Mouse (Mus musculus): ENCODE results near the gene Ptx3. TPM values are rescaled to one million over a fixed set of nuclear protein-coding genes. Genes with fewer than 3 reads are reported as not detected.

Ptx3 gene
- 0.20 and 0.49 TPM in 2 replicates for polyA plus RNA-seq (2012; rRNA removed)

GRCm38 (mm10) chr3:66219655-66220191, at the start of gene Ptx3:
Ptx3 (plus strand) TSS chr3:66219910.
- H3K27me3 ChIP-seq (ENCODE audit: control insufficient read depth, insufficient read depth, low read length), result peaks cover 8% of the 10 kb centered on the region; the same call in 1 of the 2 replicates
- TF ChIP-seq CTCF (IDR thresholded peaks at IDR 0.05; ENCODE audit: extremely low read depth, insufficient read length, insufficient replicate concordance, low read depth, low read length), result no peak
- no peak for TF ChIP-seq POLR2A (IDR thresholded peaks at IDR 0.05; ENCODE audit: low read depth, low read length)
- H3K27ac ChIP-seq (ENCODE audit: insufficient read depth, low read depth, low read length), result 0 out of 2 replicates have a peak within 1 kb of the TSS, but pooled peaks have one; percentile 29
- 10% methylated on average over 20 of the region's 20 CpGs for WGBS
- peak within 1 kb of the TSS; percentile 61 for H3K4me3 ChIP-seq (ENCODE audit: low read depth, low read length)
- no peaks in the 10 kb centered on the region for H3K36me3 ChIP-seq (ENCODE audit: control insufficient read depth, insufficient read depth, low read length)
- 0 out of 2 replicates have a peak, but pooled peaks cover 3% of the 10 kb centered on the region for H3K4me1 ChIP-seq (ENCODE audit: control insufficient read depth, insufficient read depth, insufficient read length, low read length)

GRCm38 (mm10) chr3:66172907-66173306, 46.8 kb upstream of the Ptx3 start:
- 65% methylated on average over 5 of the region's 5 CpGs for WGBS
- no peak overlapping the region for H3K4me3 ChIP-seq (ENCODE audit: low read depth, low read length)
- H3K27me3 ChIP-seq (ENCODE audit: control insufficient read depth, insufficient read depth, low read length), result no peaks in the 10 kb centered on the region
- TF ChIP-seq POLR2A (IDR thresholded peaks at IDR 0.05; ENCODE audit: low read depth, low read length) (no peak), CTCF (IDR thresholded peaks at IDR 0.05; ENCODE audit: extremely low read depth, insufficient read length, insufficient replicate concordance, low read depth, low read length) (no peak)
- no peaks in the 10 kb centered on the region for H3K4me1 ChIP-seq (ENCODE audit: control insufficient read depth, insufficient read depth, insufficient read length, low read length)
- H3K27ac ChIP-seq (ENCODE audit: insufficient read depth, low read depth, low read length), result no peak overlapping the region
- H3K36me3 ChIP-seq (ENCODE audit: control insufficient read depth, insufficient read depth, low read length), result no peaks in the 10 kb centered on the region

- WGBS, result 74% methylated on average over 2 of the region's 2 CpGs
- no peaks in the 10 kb centered on the region for H3K36me3 ChIP-seq (ENCODE audit: control insufficient read depth, insufficient read depth, low read length)
- H3K4me3 ChIP-seq (ENCODE audit: low read depth, low read length), result no peak overlapping the region
- H3K27me3 ChIP-seq (ENCODE audit: control insufficient read depth, insufficient read depth, low read length), result no peaks in the 10 kb centered on the region
- H3K27ac ChIP-seq (ENCODE audit: insufficient read depth, low read depth, low read length), result no peak overlapping the region
- no peak for TF ChIP-seq POLR2A (IDR thresholded peaks at IDR 0.05; ENCODE audit: low read depth, low read length)
- TF ChIP-seq CTCF (IDR thresholded peaks at IDR 0.05; ENCODE audit: extremely low read depth, insufficient read length, insufficient replicate concordance, low read depth, low read length), result no peak
- H3K4me1 ChIP-seq (ENCODE audit: control insufficient read depth, insufficient read depth, insufficient read length, low read length), result no peaks in the 10 kb centered on the region
Measured at GRCm38 (mm10) chr3:66179647-66180046, 40.1 kb upstream of the Ptx3 start.

- H3K4me1 ChIP-seq (ENCODE audit: control insufficient read depth, insufficient read depth, insufficient read length, low read length), result no peaks in the 10 kb centered on the region
- H3K27me3 ChIP-seq (ENCODE audit: control insufficient read depth, insufficient read depth, low read length), result no peaks in the 10 kb centered on the region
- no peak overlapping the region for H3K4me3 ChIP-seq (ENCODE audit: low read depth, low read length)
- TF ChIP-seq POLR2A (IDR thresholded peaks at IDR 0.05; ENCODE audit: low read depth, low read length) (no peak), CTCF (IDR thresholded peaks at IDR 0.05; ENCODE audit: extremely low read depth, insufficient read length, insufficient replicate concordance, low read depth, low read length) (no peak)
- 81% methylated on average over 3 of the region's 3 CpGs for WGBS
- no peaks in the 10 kb centered on the region for H3K36me3 ChIP-seq (ENCODE audit: control insufficient read depth, insufficient read depth, low read length)
- no peak overlapping the region for H3K27ac ChIP-seq (ENCODE audit: insufficient read depth, low read depth, low read length)
Measured at GRCm38 (mm10) chr3:66193910-66194562, 25.7 kb upstream of the Ptx3 start.

- no peaks in the 10 kb centered on the region for H3K4me1 ChIP-seq (ENCODE audit: control insufficient read depth, insufficient read depth, insufficient read length, low read length)
- 85% methylated on average over 4 of the region's 4 CpGs for WGBS
- H3K27me3 ChIP-seq (ENCODE audit: control insufficient read depth, insufficient read depth, low read length), result no peaks in the 10 kb centered on the region
Measured at GRCm38 (mm10) chr3:66208836-66209573, 10.7 kb upstream of the Ptx3 start.

GRCm38 (mm10) chr3:66213524-66213923, 6.2 kb upstream of the Ptx3 start:
- TF ChIP-seq POLR2A (IDR thresholded peaks at IDR 0.05; ENCODE audit: low read depth, low read length) (no peak), CTCF (IDR thresholded peaks at IDR 0.05; ENCODE audit: extremely low read depth, insufficient read length, insufficient replicate concordance, low read depth, low read length) (no peak)
- 75% methylated on average over 1 of the region's 1 CpGs for WGBS

More at GRCm38 (mm10) chr3:66208836-66209573, 10.7 kb upstream of the Ptx3 start:
- TF ChIP-seq CTCF (IDR thresholded peaks at IDR 0.05; ENCODE audit: extremely low read depth, insufficient read length, insufficient replicate concordance, low read depth, low read length) (no peak), POLR2A (IDR thresholded peaks at IDR 0.05; ENCODE audit: low read depth, low read length) (no peak)
- no peaks in the 10 kb centered on the region for H3K36me3 ChIP-seq (ENCODE audit: control insufficient read depth, insufficient read depth, low read length)
- H3K4me3 ChIP-seq (ENCODE audit: low read depth, low read length), result no peak overlapping the region
- H3K27ac ChIP-seq (ENCODE audit: insufficient read depth, low read depth, low read length), result no peak overlapping the region

GRCm38 (mm10) chr3:66215759-66216158, 4.0 kb upstream of the Ptx3 start:
- 59% methylated on average over 8 of the region's 8 CpGs for WGBS
- Histone ChIP-seq H3K4me3 (ENCODE audit: low read depth, low read length) (no peak overlapping the region), H3K4me1 (ENCODE audit: control insufficient read depth, insufficient read depth, insufficient read length, low read length) (0 out of 2 replicates have a peak, but pooled peaks cover 3% of the 10 kb centered on the region), H3K27me3 (ENCODE audit: control insufficient read depth, insufficient read depth, low read length) (peaks cover 3% of the 10 kb centered on the region; the same call in 1 of the 2 replicates), H3K36me3 (ENCODE audit: control insufficient read depth, insufficient read depth, low read length) (no peaks in the 10 kb centered on the region), H3K27ac (ENCODE audit: insufficient read depth, low read depth, low read length) (no peak overlapping the region)
- no peak for TF ChIP-seq POLR2A (IDR thresholded peaks at IDR 0.05; ENCODE audit: low read depth, low read length)
- no peak for TF ChIP-seq CTCF (IDR thresholded peaks at IDR 0.05; ENCODE audit: extremely low read depth, insufficient read length, insufficient replicate concordance, low read depth, low read length)

More at GRCm38 (mm10) chr3:66213524-66213923, 6.2 kb upstream of the Ptx3 start:
- no peaks in the 10 kb centered on the region for H3K27me3 ChIP-seq (ENCODE audit: control insufficient read depth, insufficient read depth, low read length)
- H3K27ac ChIP-seq (ENCODE audit: insufficient read depth, low read depth, low read length), result no peak overlapping the region
- H3K4me3 ChIP-seq (ENCODE audit: low read depth, low read length), result no peak overlapping the region
- H3K36me3 ChIP-seq (ENCODE audit: control insufficient read depth, insufficient read depth, low read length), result no peaks in the 10 kb centered on the region
- no peaks in the 10 kb centered on the region for H3K4me1 ChIP-seq (ENCODE audit: control insufficient read depth, insufficient read depth, insufficient read length, low read length)
